Mouse (Mus musculus) mammary gland, adult 2 months (tissue): ENCODE measurements around the gene Dhtkd1. TPM values are rescaled to one million over a fixed set of nuclear protein-coding genes. Genes with fewer than 3 reads are reported as not detected.

Source experiments
- polyA plus RNA-seq: library from polyadenylated mRNA; depleted of rRNA; stranded (reverse); fragments of >200 nt; gene quantifications from 2 replicates; pipeline ENCODE4 v1.2.3, GENCODE M21; 2012; ENCODE audit warnings: low replicate concordance; rRNA removed

The Dhtkd1 gene
- 2.7 and 5.3 TPM in 2 replicates for polyA plus RNA-seq

GRCm38 (mm10) chr2:5942416-5943032 is at the start of gene Dhtkd1:
TSS of gene Dhtkd1 (minus strand) at chr2:5942792.

GRCm38 (mm10) chr2:5950766-5951595 is 8.4 kb upstream of the Dhtkd1 start, which contains the start of gene Upf2:
TSS of gene Upf2 (plus strand) at chr2:5951469.

GRCm38 (mm10) chr2:5894843-5895570 is 47.6 kb downstream of the Dhtkd1 start, which contains the start of gene Sec61a2:
TSS of gene Sec61a2 (minus strand) at chr2:5895432.

GRCm38 (mm10) chr2:5862834-5863233 is 79.8 kb downstream of the Dhtkd1 start, which contains the start of gene Gm13199:
TSS of gene Gm13199 (minus strand) at chr2:5862934.

Other genes starting within 250 kb of the Dhtkd1 start
- gene Camk1d, start 228.3 kb downstream of the Dhtkd1 start, polyA plus RNA-seq, result 4.6 and 9.3 TPM in 2 replicates
- gene Nudt5, start 97.8 kb downstream of the Dhtkd1 start, polyA plus RNA-seq, result 5.9 and 11.1 TPM in 2 replicates
- 34.0 and 87.3 TPM in 2 replicates for gene Cdc123, start 97.6 kb downstream of the Dhtkd1 start, polyA plus RNA-seq
- 1.5 and 2.4 TPM in 2 replicates for gene Gm13199, start 79.9 kb downstream of the Dhtkd1 start, polyA plus RNA-seq
- 25.2 and 68.4 TPM in 2 replicates for gene Sec61a2, start 47.4 kb downstream of the Dhtkd1 start, polyA plus RNA-seq
- gene Upf2, start 8.7 kb upstream of the Dhtkd1 start, polyA plus RNA-seq, result 1.6 and 3.1 TPM in 2 replicates
- 3.4 and 7.1 TPM in 2 replicates for gene Proser2, start 187.4 kb upstream of the Dhtkd1 start, polyA plus RNA-seq